10 mouse cellular contexts compared by ENCODE assay signal in genomic region chr6:60682233-60682632, GRCm38 (mm10).
A peak's percentile ranks its signal among the peaks of the same experiment; 100 is the strongest.
DNase-seq lines count a peak whose midpoint lies in the region; ATAC-seq and TF ChIP-seq lines count a peak whose summit lies in the region.
"Had no signal": no experiment of that assay in that cellular context is flagged by ENCODE, and none has a peak within 500 bp of the region (broad histone marks: within the 10 kb centered on the region; RNA-seq: fewer than 3 reads in every experiment).

No protein-coding gene starts in this region.

- in situ Hi-C loops in ES-E14 (cut with MboI; ENCODE audit: low sequenced_read_pairs in 2 of 2, unreplicated experiment in 2 of 2) = no loop called here

- no peaks in the 10 kb centered on the region for H3K9me3 ChIP-seq in kidney, postnatal 0 days (replicated peaks; ENCODE audit: low read length)
- H3K9me3 ChIP-seq in kidney, embryonic 15.5 days (replicated peaks) = no peaks in the 10 kb centered on the region
- H3K9me3 ChIP-seq in ES-E14 (ENCODE audit: control insufficient read depth, insufficient read depth, low read depth, low read length) = no peaks in the 10 kb centered on the region
- H3K9me3 ChIP-seq: embryonic facial prominence, embryonic 12.5 days; limb, embryonic 13.5 days had no signal

- intact Hi-C loops in heart, postnatal 36 days (cut with DNase I) = loop anchor here (2.0 to 5.0 kb wide), 3 partner anchors 250 to 620 kb away; no protein-coding TSS in a partner anchor

- 39% methylated on average over 4 of the region's 4 CpGs for WGBS in kidney, postnatal 0 days
- 44% methylated on average over 4 of the region's 4 CpGs for WGBS in kidney, embryonic 15.5 days

- H3K27ac ChIP-seq in kidney, postnatal 0 days = no peak overlapping the region
- no peak overlapping the region for H3K27ac ChIP-seq in kidney, embryonic 15.5 days
- no peak overlapping the region for H3K27ac ChIP-seq in ES-E14 (ENCODE audit: insufficient read depth, low read depth, low read length, poor library complexity, severe bottlenecking)
- H3K27ac ChIP-seq: embryonic facial prominence, embryonic 12.5 days; limb, embryonic 13.5 days had no signal

- ATAC-seq in kidney, postnatal 0 days (replicated peaks; ENCODE audit: low FRiP score, low read depth) = no peak
- ATAC-seq in kidney, embryonic 15.5 days (replicated peaks; ENCODE audit: low FRiP score) = no peak

- peak; percentile 78 for TF ChIP-seq CTCF in kidney, postnatal 0 days (IDR thresholded peaks at IDR 0.05; ENCODE audit: low read depth)

- H3K36me3 ChIP-seq in kidney, postnatal 0 days (ENCODE audit: insufficient read depth, low read length) = no peaks in the 10 kb centered on the region
- H3K36me3 ChIP-seq in kidney, embryonic 15.5 days = no peaks in the 10 kb centered on the region
- H3K36me3 ChIP-seq in ES-E14 (ENCODE audit: control insufficient read depth, insufficient read depth, low read length, poor library complexity, severe bottlenecking) = no peaks in the 10 kb centered on the region
- H3K36me3 ChIP-seq: embryonic facial prominence, embryonic 12.5 days; limb, embryonic 13.5 days had no signal

- no peak overlapping the region for H3K4me2 ChIP-seq in kidney, postnatal 0 days (ENCODE audit: low read length)
- no peak overlapping the region for H3K4me2 ChIP-seq in kidney, embryonic 15.5 days
- H3K4me2 ChIP-seq: embryonic facial prominence, embryonic 12.5 days; limb, embryonic 13.5 days had no signal

- DNase-seq in kidney, postnatal 0 days (ENCODE audit: low spot score) = peak; percentile 55
- peak; percentile 37 for DNase-seq in ES-E14 (ENCODE audit: low read depth, low spot score)
- peak; percentile 32 for DNase-seq in brain, embryonic 18.5 days (ENCODE audit: low read depth, low spot score)
- peak; percentile 21 to 26 for DNase-seq in kidney, postnatal 36 days
- DNase-seq in spleen, postnatal 10 days (ENCODE audit: low spot score in 2 of 2) = no peak
- no peak for DNase-seq in urinary bladder, postnatal 14 days (ENCODE audit: low spot score)
- no peak for DNase-seq in heart, postnatal 36 days

- no peaks in the 10 kb centered on the region for H3K27me3 ChIP-seq in kidney, postnatal 0 days (ENCODE audit: insufficient read depth, low read length)
- no peaks in the 10 kb centered on the region for H3K27me3 ChIP-seq in kidney, embryonic 15.5 days
- H3K27me3 ChIP-seq: embryonic facial prominence, embryonic 12.5 days; limb, embryonic 13.5 days had no signal

- H3K4me3 ChIP-seq in kidney, postnatal 0 days (replicated peaks; ENCODE audit: low read depth, low read length) = no peak overlapping the region
- no peak overlapping the region for H3K4me3 ChIP-seq in kidney, embryonic 15.5 days (replicated peaks)
- no peak overlapping the region for H3K4me3 ChIP-seq in ES-E14 (ENCODE audit: insufficient read depth in 1 of 2, low read depth in 1 of 2, low read length in 2 of 2, poor library complexity in 1 of 2, severe bottlenecking in 1 of 2)
- H3K4me3 ChIP-seq: embryonic facial prominence, embryonic 12.5 days; limb, embryonic 13.5 days had no signal

- no peaks in the 10 kb centered on the region for H3K4me1 ChIP-seq in kidney, postnatal 0 days (replicated peaks; ENCODE audit: insufficient read depth, low read length)
- H3K4me1 ChIP-seq in kidney, embryonic 15.5 days = no peaks in the 10 kb centered on the region
- H3K4me1 ChIP-seq in ES-E14 (ENCODE audit: control insufficient read depth in 2 of 2, insufficient read depth in 2 of 2, low read length in 2 of 2, poor library complexity in 1 of 2) = no peaks in the 10 kb centered on the region
- H3K4me1 ChIP-seq: embryonic facial prominence, embryonic 12.5 days; limb, embryonic 13.5 days had no signal

- no peak overlapping the region for H3K9ac ChIP-seq in kidney, postnatal 0 days (ENCODE audit: low read depth, low read length)
- no peak overlapping the region for H3K9ac ChIP-seq in kidney, embryonic 15.5 days
- no peak overlapping the region for H3K9ac ChIP-seq in ES-E14 (ENCODE audit: insufficient read depth, low read depth, low read length, poor library complexity, severe bottlenecking)
- H3K9ac ChIP-seq: embryonic facial prominence, embryonic 12.5 days; limb, embryonic 13.5 days had no signal

TF ChIP-seq in ES-E14, 5 proteins besides CTCF, POLR2A, EP300 and RAD21:
- TF ChIP-seq CHD2 (IDR thresholded peaks at IDR 0.05; ENCODE audit: low read depth, low read length) (no peak), ZC3H11A (IDR thresholded peaks at IDR 0.05; ENCODE audit: borderline replicate concordance, low read depth, low read length) (peak; percentile 39; the same call in 1 of the 2 replicates)

Comparison
In these comparisons a context has a peak if more than half of its experiments do, and no peak if none do; other contexts are left out.
1. DNase-seq: peak in kidney, postnatal 0 days (single experiment), ES-E14 (single experiment), brain, embryonic 18.5 days (single experiment) and kidney, postnatal 36 days (2 of 2); none in spleen, postnatal 10 days (0 of 2), urinary bladder, postnatal 14 days (single experiment) and heart, postnatal 36 days (0 of 2).